Mouse (Mus musculus) heart, postnatal 0 days (tissue): ENCODE results near the gene Cd9.

Experiments
- CTCF ChIP-seq: IDR thresholded peaks from 2 replicates; pipeline ENCODE4 v1.5.1; 2016; ENCODE audit warnings: antibody characterized with exemption, control low read depth, low read depth
- EP300 ChIP-seq: IDR thresholded peaks from 2 replicates; pipeline ENCODE4 v1.6.1; 2016; ENCODE audit warnings: antibody characterized with exemption, low read depth

- TF ChIP-seq CTCF (no peak), EP300 (no peak)
Observed at GRCm38 (mm10) chr6:125476826-125477589, 17.6 kb downstream of the Cd9 start.
